Mouse (Mus musculus): Measurements from ENCODE around the gene Ndufa4l2.
A peak's percentile ranks its signal among the peaks of the same experiment; 100 is the strongest.

Ndufa4l2 gene

GRCm38 (mm10) chr10:127514764-127515163 is at the start of gene Ndufa4l2:
TSS of gene Ndufa4l2 (plus strand) at chr10:127514967.
- TF ChIP-seq GATA4 (IDR thresholded peaks at IDR 0.05; ENCODE audit: insufficient replicate concordance, low read length): no peak

GRCm38 (mm10) chr10:127471281-127471988 is 43.3 kb upstream of the Ndufa4l2 start:
- no peak for TF ChIP-seq GATA4 (IDR thresholded peaks at IDR 0.05; ENCODE audit: insufficient replicate concordance, low read length)

- TF ChIP-seq GATA4 (IDR thresholded peaks at IDR 0.05; ENCODE audit: insufficient replicate concordance, low read length): no peak
Observed at GRCm38 (mm10) chr10:127472722-127473121, 42.0 kb upstream of the Ndufa4l2 start.

- no peak for TF ChIP-seq GATA4 (IDR thresholded peaks at IDR 0.05; ENCODE audit: insufficient replicate concordance, low read length)
Observed at GRCm38 (mm10) chr10:127475175-127475574, 39.6 kb upstream of the Ndufa4l2 start.

- no peak for TF ChIP-seq GATA4 (IDR thresholded peaks at IDR 0.05; ENCODE audit: insufficient replicate concordance, low read length)
Observed at GRCm38 (mm10) chr10:127476541-127476940, 38.2 kb upstream of the Ndufa4l2 start.

- no peak for TF ChIP-seq GATA4 (IDR thresholded peaks at IDR 0.05; ENCODE audit: insufficient replicate concordance, low read length)
Observed at GRCm38 (mm10) chr10:127477301-127477700, 37.5 kb upstream of the Ndufa4l2 start.

GRCm38 (mm10) chr10:127479131-127479530 is 35.6 kb upstream of the Ndufa4l2 start:
- no peak for TF ChIP-seq GATA4 (IDR thresholded peaks at IDR 0.05; ENCODE audit: insufficient replicate concordance, low read length)

GRCm38 (mm10) chr10:127480833-127481813 is 33.6 kb upstream of the Ndufa4l2 start:
- no peak for TF ChIP-seq GATA4 (IDR thresholded peaks at IDR 0.05; ENCODE audit: insufficient replicate concordance, low read length)

GRCm38 (mm10) chr10:127485235-127485634 is 29.5 kb upstream of the Ndufa4l2 start:
- no peak for TF ChIP-seq GATA4 (IDR thresholded peaks at IDR 0.05; ENCODE audit: insufficient replicate concordance, low read length)

- no peak for TF ChIP-seq GATA4 (IDR thresholded peaks at IDR 0.05; ENCODE audit: insufficient replicate concordance, low read length)
Observed at GRCm38 (mm10) chr10:127488856-127489255, 25.9 kb upstream of the Ndufa4l2 start.

GRCm38 (mm10) chr10:127490160-127491127 is 24.3 kb upstream of the Ndufa4l2 start:
- no peak for TF ChIP-seq GATA4 (IDR thresholded peaks at IDR 0.05; ENCODE audit: insufficient replicate concordance, low read length)

- TF ChIP-seq GATA4 (IDR thresholded peaks at IDR 0.05; ENCODE audit: insufficient replicate concordance, low read length): no peak
Observed at GRCm38 (mm10) chr10:127491128-127491512, 23.6 kb upstream of the Ndufa4l2 start.

GRCm38 (mm10) chr10:127492118-127492517 is 22.6 kb upstream of the Ndufa4l2 start:
- TF ChIP-seq GATA4 (IDR thresholded peaks at IDR 0.05; ENCODE audit: insufficient replicate concordance, low read length): peak; percentile 15; the same call in 1 of the 2 replicates

GRCm38 (mm10) chr10:127496156-127496555 is 18.6 kb upstream of the Ndufa4l2 start:
- no peak for TF ChIP-seq GATA4 (IDR thresholded peaks at IDR 0.05; ENCODE audit: insufficient replicate concordance, low read length)

- no peak for TF ChIP-seq GATA4 (IDR thresholded peaks at IDR 0.05; ENCODE audit: insufficient replicate concordance, low read length)
Observed at GRCm38 (mm10) chr10:127499516-127499915, 15.3 kb upstream of the Ndufa4l2 start.
